Comparison of ENCODE assay signal across 23 mouse cellular contexts in genomic region chr13:38281712-38282111, GRCm38 (mm10).
"Had no signal": no experiment of that assay in that cellular context is flagged by ENCODE, and none has a peak within 500 bp of the region (broad histone marks: within the 10 kb centered on the region; RNA-seq: fewer than 3 reads in every experiment).

No protein-coding gene starts in this region.

- H3K27ac ChIP-seq: gastrocnemius, adult 2 months; heart, embryonic 10.5 days; hindbrain, embryonic 10.5 days; hindbrain, embryonic 12.5 days; hindbrain, embryonic 14.5 days; intestine, embryonic 15.5 days; layer of hippocampus, adult 2 months; limb, embryonic 13.5 days had no signal

- H3K9ac ChIP-seq: heart, embryonic 12.5 days; hindbrain, embryonic 12.5 days; hindbrain, embryonic 14.5 days; intestine, embryonic 15.5 days; limb, embryonic 13.5 days had no signal

- H3K36me3 ChIP-seq: heart, embryonic 10.5 days; heart, embryonic 12.5 days; hindbrain, embryonic 10.5 days; hindbrain, embryonic 12.5 days; intestine, embryonic 15.5 days; limb, embryonic 13.5 days had no signal

- ATAC-seq: forebrain, embryonic 16.5 days; hindbrain, embryonic 16.5 days; inflammation-experienced regulatory T-cells, adult 6 months; intestine, embryonic 15.5 days; intestine, postnatal 0 days had no signal

- H3K4me2 ChIP-seq: heart, embryonic 12.5 days; hindbrain, embryonic 12.5 days; hindbrain, embryonic 14.5 days; intestine, embryonic 15.5 days; limb, embryonic 13.5 days had no signal

- DNase-seq: gastrocnemius, adult 2 months; gastrocnemius, postnatal 10 days; gastrocnemius, postnatal 25 days; heart, adult 18-20 months; heart, postnatal 10 days; heart, postnatal 4 days; kidney, adult 18-20 months; kidney, adult 8-10 months; kidney, postnatal 10 days; kidney, postnatal 25 days; left cerebral cortex, postnatal 4 days had no signal

- H3K9me3 ChIP-seq: heart, embryonic 10.5 days; heart, embryonic 12.5 days; hindbrain, embryonic 10.5 days; hindbrain, embryonic 12.5 days; intestine, embryonic 15.5 days; limb, embryonic 13.5 days had no signal

- H3K4me1 ChIP-seq: heart, embryonic 10.5 days; heart, embryonic 12.5 days; hindbrain, embryonic 10.5 days; hindbrain, embryonic 12.5 days; intestine, embryonic 15.5 days; limb, embryonic 13.5 days had no signal

- H3K27me3 ChIP-seq: heart, embryonic 12.5 days; hindbrain, embryonic 12.5 days; intestine, embryonic 15.5 days; limb, embryonic 13.5 days had no signal

- H3K4me3 ChIP-seq: gastrocnemius, adult 2 months; heart, embryonic 10.5 days; heart, embryonic 12.5 days; hindbrain, embryonic 10.5 days; hindbrain, embryonic 12.5 days; intestine, embryonic 15.5 days; layer of hippocampus, adult 2 months; limb, embryonic 13.5 days had no signal
